Mouse (Mus musculus): ENCODE measurements around the gene Megf9. TPM values are rescaled to one million over a fixed set of nuclear protein-coding genes. Genes with fewer than 3 reads are reported as not detected.

Megf9 gene
- polyA plus RNA-seq, 1 experiment from 2014 or later = 27.8 TPM

DNA sequence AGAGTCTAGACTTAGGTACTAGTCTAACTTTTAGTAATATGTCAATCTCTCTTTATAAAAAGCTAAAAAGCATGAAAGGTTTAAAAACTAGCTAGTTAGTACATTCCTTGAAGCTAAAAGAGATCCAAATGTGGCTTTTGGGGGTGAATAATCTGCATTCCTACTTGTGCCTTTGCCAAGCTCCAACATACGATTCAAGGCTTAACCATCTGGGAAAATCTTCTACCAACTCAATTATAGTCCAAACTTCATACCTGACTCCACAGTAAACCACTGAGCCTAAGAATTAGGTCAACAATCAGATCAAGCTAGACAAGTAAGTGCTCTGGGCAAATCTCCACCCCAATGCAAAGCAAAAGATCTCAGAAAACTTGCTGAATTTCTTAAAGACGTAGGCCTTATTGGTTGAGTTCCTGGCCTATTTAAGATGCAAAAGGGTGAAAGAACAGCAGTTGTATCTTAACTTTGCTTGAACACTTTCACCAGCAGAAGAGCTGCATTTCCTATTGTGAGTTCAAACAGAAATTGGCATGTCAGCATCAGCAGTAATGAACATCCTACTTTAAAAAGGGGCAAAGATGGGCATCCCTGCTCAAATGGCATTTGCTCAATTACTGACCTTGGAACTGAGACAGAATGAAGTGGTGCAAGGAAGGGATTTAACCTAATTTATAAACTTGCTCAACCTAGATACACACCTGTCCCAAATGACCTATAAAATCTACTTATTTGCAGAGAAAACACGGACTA lies 1.6 kb downstream of the Megf9 start:
- WGBS = 51% methylated on average over 3 of the region's 3 CpGs
- Histone ChIP-seq H3K9ac (ENCODE audit: low read depth, low read length) (peak overlapping the region; percentile 95), H3K4me3 (ENCODE audit: low read depth, low read length) (peak overlapping the region; percentile 90), H3K36me3 (ENCODE audit: control insufficient read depth, insufficient read depth, low read length) (no peaks in the 10 kb centered on the region), H3K4me2 (replicated peaks; ENCODE audit: low read depth, low read length) (peak overlapping the region; percentile 75), H3K27ac (ENCODE audit: low read depth, low read length) (no peak overlapping the region), H3K27me3 (ENCODE audit: control insufficient read depth, insufficient read depth, low read length) (no peaks in the 10 kb centered on the region), H3K4me1 (replicated peaks; ENCODE audit: control insufficient read depth, insufficient read depth, low read length) (peaks cover 6% of the 10 kb centered on the region), H3K9me3 (ENCODE audit: control insufficient read depth, low read length) (no peaks in the 10 kb centered on the region)
- DNase-seq (ENCODE audit: low spot score) = peak; percentile 25
- no peak for ATAC-seq (ENCODE audit: low FRiP score)

GRCm38 (mm10) chr4:70531021-70531420 lies 3.8 kb downstream of the Megf9 start:
- DNase-seq (ENCODE audit: low spot score) (no peak), ATAC-seq (ENCODE audit: low FRiP score) (no peak)
- Histone ChIP-seq H3K9me3 (ENCODE audit: control insufficient read depth, low read length) (no peaks in the 10 kb centered on the region), H3K4me3 (ENCODE audit: low read depth, low read length) (no peak overlapping the region), H3K4me2 (replicated peaks; ENCODE audit: low read depth, low read length) (no peak overlapping the region), H3K36me3 (ENCODE audit: control insufficient read depth, insufficient read depth, low read length) (no peaks in the 10 kb centered on the region), H3K27me3 (ENCODE audit: control insufficient read depth, insufficient read depth, low read length) (no peaks in the 10 kb centered on the region), H3K4me1 (replicated peaks; ENCODE audit: control insufficient read depth, insufficient read depth, low read length) (peaks cover 4% of the 10 kb centered on the region), H3K9ac (ENCODE audit: low read depth, low read length) (no peak overlapping the region), H3K27ac (ENCODE audit: low read depth, low read length) (no peak overlapping the region)
- WGBS = 92% methylated on average over 1 of the region's 1 CpGs

- ATAC-seq (ENCODE audit: low FRiP score) (no peak), DNase-seq (ENCODE audit: low spot score) (no peak)
- H3K36me3 ChIP-seq (ENCODE audit: control insufficient read depth, insufficient read depth, low read length) = no peaks in the 10 kb centered on the region
- no peak overlapping the region for H3K4me2 ChIP-seq (replicated peaks; ENCODE audit: low read depth, low read length)
- H3K27ac ChIP-seq (ENCODE audit: low read depth, low read length) = no peak overlapping the region
- no peaks in the 10 kb centered on the region for H3K9me3 ChIP-seq (ENCODE audit: control insufficient read depth, low read length)
- H3K27me3 ChIP-seq (ENCODE audit: control insufficient read depth, insufficient read depth, low read length) = no peaks in the 10 kb centered on the region
- WGBS = 86% methylated on average over 3 of the region's 3 CpGs
- no peak overlapping the region for H3K9ac ChIP-seq (ENCODE audit: low read depth, low read length)
- no peaks in the 10 kb centered on the region for H3K4me1 ChIP-seq (replicated peaks; ENCODE audit: control insufficient read depth, insufficient read depth, low read length)
- H3K4me3 ChIP-seq (ENCODE audit: low read depth, low read length) = no peak overlapping the region
Measured at GRCm38 (mm10) chr4:70528622-70529021, 6.2 kb downstream of the Megf9 start.

DNA sequence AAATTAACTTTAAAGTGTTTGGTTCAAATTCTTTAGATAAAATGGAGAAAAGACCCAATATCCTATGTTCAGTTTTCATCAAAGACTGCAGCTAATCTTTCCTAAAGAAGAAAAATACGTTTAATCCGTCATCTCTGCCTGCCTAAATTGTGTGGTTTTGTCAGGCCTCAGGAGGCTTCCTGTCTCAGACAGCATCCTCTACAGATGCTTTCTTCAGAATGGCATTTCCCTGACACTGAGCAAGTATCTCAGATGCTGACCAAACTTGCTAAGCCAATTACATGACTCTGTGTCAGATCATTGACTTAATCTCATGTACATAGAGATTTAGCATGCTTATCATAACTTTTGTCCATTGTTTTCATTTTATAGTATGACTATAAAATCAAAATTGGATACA lies 11.4 kb downstream of the Megf9 start:
- ATAC-seq (ENCODE audit: low FRiP score) = no peak

DNA sequence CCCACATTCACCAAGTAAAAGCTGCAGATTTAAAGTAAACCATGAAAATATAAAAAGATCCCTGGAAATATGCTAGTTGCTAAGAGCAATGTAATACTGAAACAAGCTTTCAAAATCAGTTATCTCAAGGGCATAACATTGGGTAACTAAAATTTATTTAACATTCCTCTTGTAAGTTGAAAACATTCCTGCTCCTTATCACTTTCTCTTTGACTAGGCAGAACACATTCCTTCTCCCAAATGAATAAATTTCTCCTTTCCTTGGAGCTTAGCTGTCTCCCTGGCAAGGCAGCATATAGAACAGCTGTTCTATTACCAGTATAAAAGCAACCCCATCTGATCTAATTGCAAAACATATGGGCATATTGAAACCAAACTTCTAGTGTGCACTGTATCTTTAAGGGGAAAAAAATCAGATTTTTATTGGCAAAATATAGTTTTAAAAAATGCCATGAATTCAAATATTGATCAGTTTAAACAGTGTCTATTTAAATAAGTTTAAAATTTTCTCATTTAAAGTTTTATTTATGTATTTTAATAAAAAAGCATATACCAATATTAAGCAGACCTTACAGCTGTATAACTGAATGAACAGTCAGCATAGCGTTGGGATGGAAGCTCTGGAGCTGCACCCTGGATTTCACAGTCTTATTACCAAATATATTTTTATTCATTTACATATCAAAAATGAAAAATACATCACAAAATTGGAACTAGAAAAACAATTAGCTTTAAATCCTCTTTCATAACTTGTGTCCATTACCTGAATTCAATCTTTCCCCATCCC lies 13.1 kb downstream of the Megf9 start:
- no peaks in the 10 kb centered on the region for H3K27me3 ChIP-seq (ENCODE audit: control insufficient read depth, insufficient read depth, low read length)
- H3K9me3 ChIP-seq (ENCODE audit: control insufficient read depth, low read length) = no peaks in the 10 kb centered on the region
- H3K4me1 ChIP-seq (replicated peaks; ENCODE audit: control insufficient read depth, insufficient read depth, low read length) = no peaks in the 10 kb centered on the region
- H3K4me2 ChIP-seq (replicated peaks; ENCODE audit: low read depth, low read length) = no peak overlapping the region
- no peak overlapping the region for H3K9ac ChIP-seq (ENCODE audit: low read depth, low read length)
- WGBS = 95% methylated on average over 1 of the region's 1 CpGs
- H3K4me3 ChIP-seq (ENCODE audit: low read depth, low read length) = no peak overlapping the region
- ATAC-seq (ENCODE audit: low FRiP score) (no peak), DNase-seq (ENCODE audit: low spot score) (no peak)
- no peaks in the 10 kb centered on the region for H3K36me3 ChIP-seq (ENCODE audit: control insufficient read depth, insufficient read depth, low read length)
- no peak overlapping the region for H3K27ac ChIP-seq (ENCODE audit: low read depth, low read length)

More for the DNA sequence above, 11.4 kb downstream of the Megf9 start:
- 72% methylated on average over 2 of the region's 2 CpGs for WGBS
- Histone ChIP-seq H3K4me1 (replicated peaks; ENCODE audit: control insufficient read depth, insufficient read depth, low read length) (no peaks in the 10 kb centered on the region), H3K9me3 (ENCODE audit: control insufficient read depth, low read length) (no peaks in the 10 kb centered on the region), H3K36me3 (ENCODE audit: control insufficient read depth, insufficient read depth, low read length) (no peaks in the 10 kb centered on the region), H3K4me3 (ENCODE audit: low read depth, low read length) (no peak overlapping the region), H3K27me3 (ENCODE audit: control insufficient read depth, insufficient read depth, low read length) (no peaks in the 10 kb centered on the region), H3K27ac (ENCODE audit: low read depth, low read length) (no peak overlapping the region), H3K4me2 (replicated peaks; ENCODE audit: low read depth, low read length) (no peak overlapping the region), H3K9ac (ENCODE audit: low read depth, low read length) (no peak overlapping the region)
- no peak for DNase-seq (ENCODE audit: low spot score)

DNA sequence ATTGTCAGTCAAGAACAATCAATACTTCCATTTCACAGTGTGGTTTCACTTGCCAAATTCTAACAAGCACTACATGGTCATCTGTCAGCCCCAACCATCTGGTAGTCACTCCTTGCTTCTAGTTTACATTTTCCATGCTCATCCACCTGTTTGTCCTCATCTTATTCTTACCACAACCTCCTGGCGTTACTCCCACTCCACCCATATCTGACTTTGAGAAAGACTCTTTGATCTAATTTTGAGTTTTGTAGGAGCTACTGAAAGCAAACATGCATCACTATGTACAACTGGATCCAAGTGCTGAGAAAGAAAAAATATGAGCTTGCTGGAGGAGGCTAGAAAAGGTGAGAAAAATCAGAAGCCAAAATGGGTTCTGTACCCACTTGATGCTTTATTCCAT lies 17.1 kb downstream of the Megf9 start:
- no peak overlapping the region for H3K4me3 ChIP-seq (ENCODE audit: low read depth, low read length)
- H3K9ac ChIP-seq (ENCODE audit: low read depth, low read length) = no peak overlapping the region
- no peaks in the 10 kb centered on the region for H3K9me3 ChIP-seq (ENCODE audit: control insufficient read depth, low read length)
- H3K4me1 ChIP-seq (replicated peaks; ENCODE audit: control insufficient read depth, insufficient read depth, low read length) = no peaks in the 10 kb centered on the region
- DNase-seq (ENCODE audit: low spot score) = no peak
- no peaks in the 10 kb centered on the region for H3K36me3 ChIP-seq (ENCODE audit: control insufficient read depth, insufficient read depth, low read length)
- no peak overlapping the region for H3K27ac ChIP-seq (ENCODE audit: low read depth, low read length)
- ATAC-seq (ENCODE audit: low FRiP score) = no peak
- no peaks in the 10 kb centered on the region for H3K27me3 ChIP-seq (ENCODE audit: control insufficient read depth, insufficient read depth, low read length)
- WGBS = 84% methylated on average over 1 of the region's 1 CpGs
- no peak overlapping the region for H3K4me2 ChIP-seq (replicated peaks; ENCODE audit: low read depth, low read length)

- Histone ChIP-seq H3K9ac (ENCODE audit: low read depth, low read length) (no peak overlapping the region), H3K36me3 (ENCODE audit: control insufficient read depth, insufficient read depth, low read length) (no peaks in the 10 kb centered on the region), H3K27ac (ENCODE audit: low read depth, low read length) (no peak overlapping the region), H3K27me3 (ENCODE audit: control insufficient read depth, insufficient read depth, low read length) (no peaks in the 10 kb centered on the region), H3K4me3 (ENCODE audit: low read depth, low read length) (no peak overlapping the region), H3K9me3 (ENCODE audit: control insufficient read depth, low read length) (no peaks in the 10 kb centered on the region), H3K4me2 (replicated peaks; ENCODE audit: low read depth, low read length) (no peak overlapping the region), H3K4me1 (replicated peaks; ENCODE audit: control insufficient read depth, insufficient read depth, low read length) (no peaks in the 10 kb centered on the region)
- DNase-seq (ENCODE audit: low spot score) = no peak
- ATAC-seq (ENCODE audit: low FRiP score) = no peak
- WGBS = 94% methylated on average over 6 of the region's 6 CpGs
Measured at GRCm38 (mm10) chr4:70516289-70516688, 18.5 kb downstream of the Megf9 start.

- ATAC-seq (ENCODE audit: low FRiP score) = no peak
- no peaks in the 10 kb centered on the region for H3K27me3 ChIP-seq (ENCODE audit: control insufficient read depth, insufficient read depth, low read length)
Measured at GRCm38 (mm10) chr4:70515514-70515913, 19.3 kb downstream of the Megf9 start.

GRCm38 (mm10) chr4:70509987-70510386 lies 24.8 kb downstream of the Megf9 start:
- no peak overlapping the region for H3K27ac ChIP-seq (ENCODE audit: low read depth, low read length)
- no peak for DNase-seq (ENCODE audit: low spot score)
- ATAC-seq (ENCODE audit: low FRiP score) = no peak
- no peak overlapping the region for H3K4me3 ChIP-seq (ENCODE audit: low read depth, low read length)
- H3K27me3 ChIP-seq (ENCODE audit: control insufficient read depth, insufficient read depth, low read length) = no peaks in the 10 kb centered on the region
- 50% methylated on average over 2 of the region's 2 CpGs for WGBS
- H3K9me3 ChIP-seq (ENCODE audit: control insufficient read depth, low read length) = no peaks in the 10 kb centered on the region
- H3K9ac ChIP-seq (ENCODE audit: low read depth, low read length) = no peak overlapping the region
- H3K4me1 ChIP-seq (replicated peaks; ENCODE audit: control insufficient read depth, insufficient read depth, low read length) = no peaks in the 10 kb centered on the region
- H3K36me3 ChIP-seq (ENCODE audit: control insufficient read depth, insufficient read depth, low read length) = no peaks in the 10 kb centered on the region
- H3K4me2 ChIP-seq (replicated peaks; ENCODE audit: low read depth, low read length) = no peak overlapping the region

More at GRCm38 (mm10) chr4:70515514-70515913, 19.3 kb downstream of the Megf9 start:
- H3K9ac ChIP-seq (ENCODE audit: low read depth, low read length) = no peak overlapping the region
- no peaks in the 10 kb centered on the region for H3K36me3 ChIP-seq (ENCODE audit: control insufficient read depth, insufficient read depth, low read length)
- DNase-seq (ENCODE audit: low spot score) = no peak
- no peaks in the 10 kb centered on the region for H3K4me1 ChIP-seq (replicated peaks; ENCODE audit: control insufficient read depth, insufficient read depth, low read length)
- no peak overlapping the region for H3K4me2 ChIP-seq (replicated peaks; ENCODE audit: low read depth, low read length)
- H3K4me3 ChIP-seq (ENCODE audit: low read depth, low read length) = no peak overlapping the region
- no peak overlapping the region for H3K27ac ChIP-seq (ENCODE audit: low read depth, low read length)
- no peaks in the 10 kb centered on the region for H3K9me3 ChIP-seq (ENCODE audit: control insufficient read depth, low read length)

Measured in hindbrain, embryonic 11.5 days (tissue).